In the genomic region with DNA sequence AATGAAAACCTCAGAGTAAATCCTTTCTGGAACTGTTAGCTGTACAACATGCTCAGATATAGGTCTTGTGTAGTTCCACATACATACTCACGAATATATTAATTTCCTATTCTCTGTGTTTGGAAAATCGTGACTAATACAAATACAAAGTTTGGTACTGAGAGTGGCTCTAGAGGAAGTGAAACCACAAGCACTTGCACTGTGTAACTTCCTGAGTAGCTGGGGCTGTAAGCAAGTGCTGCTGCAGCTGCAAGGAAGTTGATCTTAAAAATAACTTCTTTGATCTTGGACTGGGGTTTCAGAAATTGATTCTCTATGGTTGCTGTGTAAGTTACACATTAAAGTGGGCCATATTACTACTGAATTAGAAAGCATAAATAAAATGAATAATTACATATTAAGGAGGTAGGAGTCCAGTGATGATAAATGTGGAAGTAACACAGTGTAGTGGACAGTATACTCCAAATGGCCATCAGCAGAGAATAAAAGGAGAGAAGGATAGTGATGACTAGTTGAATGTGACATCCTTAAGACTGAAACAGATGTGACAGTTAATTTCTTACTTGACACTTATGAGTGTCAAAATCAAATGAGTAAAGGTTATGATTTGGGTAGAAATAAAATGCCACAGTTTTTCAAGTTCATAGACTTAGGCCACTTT, we compare ENCODE assay signal across 13 mouse cellular contexts.
DNase-seq lines count a peak whose midpoint lies in the region; ATAC-seq and TF ChIP-seq lines count a peak whose summit lies in the region.
"Had no signal": no experiment of that assay in that cellular context is flagged by ENCODE, and none has a peak within 500 bp of the region (broad histone marks: within the 10 kb centered on the region; RNA-seq: fewer than 3 reads in every experiment).

No protein-coding gene starts in this region.

- TF ChIP-seq EP300 in lung, postnatal 0 days (IDR thresholded peaks at IDR 0.05), result no peak

- peak; percentile 11 for DNase-seq in heart, adult 8-10 months (ENCODE audit: low spot score)
- no peak for DNase-seq in heart, postnatal 25 days (ENCODE audit: low spot score)
- peak; percentile 39 for DNase-seq in lung, postnatal 0 days (ENCODE audit: low spot score)
- DNase-seq in lung, postnatal 4 days, result no peak
- peak; percentile 17 for DNase-seq in c-Kit-positive CD71-negative TER-119-negative erythroid progenitor cells, embryonic 14.5 days (ENCODE audit: low read depth)
- DNase-seq in yolk sac, embryonic 10.5 days (ENCODE audit: low spot score), result no peak
- DNase-seq in adipocyte (ENCODE audit: low spot score), result no peak
- DNase-seq: cerebellum, adult 11-12 months; spleen, adult 18-20 months had no signal

- ATAC-seq in lung, postnatal 0 days, result no peak
- ATAC-seq in neutrophil, adult 5-6 weeks (ENCODE audit: extremely low read depth, insufficient number of reproducible peaks, low FRiP score, poor library complexity, severe bottlenecking), result peak; percentile 99
- ATAC-seq: forebrain, embryonic 15.5 days had no signal

- no peaks in the 10 kb centered on the region for H3K27me3 ChIP-seq in lung, postnatal 0 days (replicated peaks; ENCODE audit: insufficient read depth, low read length)
- H3K27me3 ChIP-seq: forebrain, embryonic 15.5 days had no signal

- no peak overlapping the region for H3K27ac ChIP-seq in lung, postnatal 0 days (ENCODE audit: low read length)
- H3K27ac ChIP-seq: forebrain, embryonic 15.5 days; limb, embryonic 10.5 days; midbrain, embryonic 10.5 days had no signal

- no peaks in the 10 kb centered on the region for H3K9me3 ChIP-seq in lung, postnatal 0 days (ENCODE audit: low read length)
- H3K9me3 ChIP-seq: forebrain, embryonic 15.5 days; limb, embryonic 10.5 days; midbrain, embryonic 10.5 days had no signal

- intact Hi-C loops in heart, postnatal 25 days (cut with DNase I), result no loop called here

- TF ChIP-seq CTCF in lung, postnatal 0 days (IDR thresholded peaks at IDR 0.05), result no peak

- H3K4me3 ChIP-seq in lung, postnatal 0 days (ENCODE audit: low read depth, low read length), result no peak overlapping the region
- H3K4me3 ChIP-seq: forebrain, embryonic 15.5 days; limb, embryonic 10.5 days; midbrain, embryonic 10.5 days had no signal

- H3K4me1 ChIP-seq in lung, postnatal 0 days (ENCODE audit: insufficient read depth, low read depth, low read length), result no peaks in the 10 kb centered on the region
- H3K4me1 ChIP-seq: forebrain, embryonic 15.5 days; limb, embryonic 10.5 days; midbrain, embryonic 10.5 days had no signal

- H3K9ac ChIP-seq in lung, postnatal 0 days (replicated peaks; ENCODE audit: low read depth), result no peak overlapping the region
- H3K9ac ChIP-seq: forebrain, embryonic 15.5 days had no signal

- H3K36me3 ChIP-seq in lung, postnatal 0 days (ENCODE audit: insufficient read depth, low read length), result no peaks in the 10 kb centered on the region
- H3K36me3 ChIP-seq: forebrain, embryonic 15.5 days; limb, embryonic 10.5 days; midbrain, embryonic 10.5 days had no signal

- WGBS in lung, postnatal 0 days, result 37% methylated on average over 2 of the region's 2 CpGs

- H3K4me2 ChIP-seq in lung, postnatal 0 days (replicated peaks; ENCODE audit: low read depth, low read length), result no peak overlapping the region
- H3K4me2 ChIP-seq: forebrain, embryonic 15.5 days had no signal

Comparison
In these comparisons a context has a peak if more than half of its experiments do, and no peak if none do; other contexts are left out.
1. DNase-seq: peak in heart, adult 8-10 months (single experiment), lung, postnatal 0 days (single experiment) and c-Kit-positive CD71-negative TER-119-negative erythroid progenitor cells, embryonic 14.5 days (single experiment); none in heart, postnatal 25 days (single experiment), lung, postnatal 4 days (0 of 2), yolk sac, embryonic 10.5 days (single experiment) and adipocyte (single experiment).